Mouse (Mus musculus): ENCODE measurements around the gene Ptprk. TPM values are rescaled to one million over a fixed set of nuclear protein-coding genes. Genes with fewer than 3 reads are reported as not detected.

Gene Ptprk
- polyA plus RNA-seq, 1 experiment, result 28.8 TPM

- no peak overlapping the region for H3K4me3 ChIP-seq
- H3K27me3 ChIP-seq (ENCODE audit: control insufficient read depth, insufficient read depth, insufficient read length), result no peaks in the 10 kb centered on the region
- H3K79me2 ChIP-seq (ENCODE audit: control insufficient read depth, insufficient read depth), result peaks cover 7% of the 10 kb centered on the region
- H3K36me3 ChIP-seq (ENCODE audit: control insufficient read depth, insufficient read depth), result no peaks in the 10 kb centered on the region
- H3ac ChIP-seq (ENCODE audit: control insufficient read depth, insufficient read length), result no peak overlapping the region
- H3K4me2 ChIP-seq (ENCODE audit: low read depth), result peak overlapping the region; percentile 57
- TF ChIP-seq POLR2AphosphoS2 (IDR thresholded peaks at IDR 0.05; ENCODE audit: insufficient read length, low read depth) (no peak), POLR2A (IDR thresholded peaks at IDR 0.05; ENCODE audit: insufficient read length, low read depth) (no peak), USF1 (IDR thresholded peaks at IDR 0.05; ENCODE audit: low read depth) (no peak), SRF (IDR thresholded peaks at IDR 0.05; ENCODE audit: control insufficient read depth, insufficient read length, low read depth) (no peak), MYOG (IDR thresholded peaks at IDR 0.05; ENCODE audit: control insufficient read depth in 1 of 3, insufficient read depth in 1 of 3, insufficient read length in 2 of 3, low read depth in 2 of 3) (peak in 1 of 3 experiments; percentile 75), MAX (IDR thresholded peaks at IDR 0.05; ENCODE audit: low read depth) (no peak), TCF12 (IDR thresholded peaks at IDR 0.05; ENCODE audit: insufficient read depth, poor library complexity, severe bottlenecking) (peak; percentile 74), MYOD1 (IDR thresholded peaks at IDR 0.05; ENCODE audit: control insufficient read depth in 1 of 3, insufficient read length in 2 of 3, low read depth in 2 of 3) (peak in 2 of 3 experiments; percentile 74 to 87), TCF3 (IDR thresholded peaks at IDR 0.05; ENCODE audit: insufficient read length, low read depth) (no peak), CEBPB (IDR thresholded peaks at IDR 0.05; ENCODE audit: insufficient read depth, poor library complexity, severe bottlenecking) (no peak), REST (IDR thresholded peaks at IDR 0.05; ENCODE audit: insufficient read depth, insufficient read length) (no peak)
Measured at GRCm38 (mm10) chr10:28185326-28185725, 110.7 kb downstream of the Ptprk start.

GRCm38 (mm10) chr10:28186018-28186800, 111.6 kb downstream of the Ptprk start:
- H3K4me2 ChIP-seq (ENCODE audit: low read depth), result peak overlapping the region; percentile 57
- no peak overlapping the region for H3ac ChIP-seq (ENCODE audit: control insufficient read depth, insufficient read length)
- H3K79me2 ChIP-seq (ENCODE audit: control insufficient read depth, insufficient read depth), result peaks cover 10% of the 10 kb centered on the region
- no peaks in the 10 kb centered on the region for H3K27me3 ChIP-seq (ENCODE audit: control insufficient read depth, insufficient read depth, insufficient read length)
- TF ChIP-seq TCF12 (IDR thresholded peaks at IDR 0.05; ENCODE audit: insufficient read depth, poor library complexity, severe bottlenecking) (peak; percentile 91), MYOD1 (IDR thresholded peaks at IDR 0.05; ENCODE audit: control insufficient read depth in 1 of 3, insufficient read length in 2 of 3, low read depth in 2 of 3) (peak; percentile 90 to 96 (median 96)), SRF (IDR thresholded peaks at IDR 0.05; ENCODE audit: control insufficient read depth, insufficient read length, low read depth) (no peak), MYOG (IDR thresholded peaks at IDR 0.05; ENCODE audit: control insufficient read depth in 1 of 3, insufficient read depth in 1 of 3, insufficient read length in 2 of 3, low read depth in 2 of 3) (peak; percentile 44 to 94 (median 91)), TCF3 (IDR thresholded peaks at IDR 0.05; ENCODE audit: insufficient read length, low read depth) (peak; percentile 79)
- H3K4me3 ChIP-seq, result no peak overlapping the region
- no peaks in the 10 kb centered on the region for H3K36me3 ChIP-seq (ENCODE audit: control insufficient read depth, insufficient read depth)

GRCm38 (mm10) chr10:28191440-28191839, 116.8 kb downstream of the Ptprk start:
- no peak overlapping the region for H3K4me2 ChIP-seq (ENCODE audit: low read depth)
- H3K36me3 ChIP-seq (ENCODE audit: control insufficient read depth, insufficient read depth), result no peaks in the 10 kb centered on the region
- no peak overlapping the region for H3K4me3 ChIP-seq
- no peak for TF ChIP-seq MYOD1 (IDR thresholded peaks at IDR 0.05; ENCODE audit: control insufficient read depth in 1 of 3, insufficient read length in 2 of 3, low read depth in 2 of 3)
- TF ChIP-seq REST (IDR thresholded peaks at IDR 0.05; ENCODE audit: insufficient read depth, insufficient read length), result no peak
- TF ChIP-seq MYOG (IDR thresholded peaks at IDR 0.05; ENCODE audit: control insufficient read depth in 1 of 3, insufficient read depth in 1 of 3, insufficient read length in 2 of 3, low read depth in 2 of 3), result no peak
- no peak for TF ChIP-seq TCF3 (IDR thresholded peaks at IDR 0.05; ENCODE audit: insufficient read length, low read depth)
- no peak for TF ChIP-seq TCF12 (IDR thresholded peaks at IDR 0.05; ENCODE audit: insufficient read depth, poor library complexity, severe bottlenecking)
- TF ChIP-seq SRF (IDR thresholded peaks at IDR 0.05; ENCODE audit: control insufficient read depth, insufficient read length, low read depth), result no peak
- TF ChIP-seq E2F4 (IDR thresholded peaks at IDR 0.05; ENCODE audit: insufficient read depth), result no peak
- TF ChIP-seq MAX (IDR thresholded peaks at IDR 0.05; ENCODE audit: low read depth), result no peak
- TF ChIP-seq CEBPB (IDR thresholded peaks at IDR 0.05; ENCODE audit: insufficient read depth, poor library complexity, severe bottlenecking), result no peak
- no peak for TF ChIP-seq POLR2AphosphoS2 (IDR thresholded peaks at IDR 0.05; ENCODE audit: insufficient read length, low read depth)
- no peak for TF ChIP-seq POLR2A (IDR thresholded peaks at IDR 0.05; ENCODE audit: insufficient read length, low read depth)
- TF ChIP-seq USF1 (IDR thresholded peaks at IDR 0.05; ENCODE audit: low read depth), result no peak
- H3K27me3 ChIP-seq (ENCODE audit: control insufficient read depth, insufficient read depth, insufficient read length), result no peaks in the 10 kb centered on the region
- no peak overlapping the region for H3ac ChIP-seq (ENCODE audit: control insufficient read depth, insufficient read length)
- peaks cover 12% of the 10 kb centered on the region for H3K79me2 ChIP-seq (ENCODE audit: control insufficient read depth, insufficient read depth)

- no peak overlapping the region for H3ac ChIP-seq (ENCODE audit: control insufficient read depth, insufficient read length)
- no peaks in the 10 kb centered on the region for H3K36me3 ChIP-seq (ENCODE audit: control insufficient read depth, insufficient read depth)
- no peak overlapping the region for H3K4me2 ChIP-seq (ENCODE audit: low read depth)
- no peaks in the 10 kb centered on the region for H3K27me3 ChIP-seq (ENCODE audit: control insufficient read depth, insufficient read depth, insufficient read length)
- peaks cover 4% of the 10 kb centered on the region for H3K79me2 ChIP-seq (ENCODE audit: control insufficient read depth, insufficient read depth)
- no peak for TF ChIP-seq USF1 (IDR thresholded peaks at IDR 0.05; ENCODE audit: low read depth)
- TF ChIP-seq SRF (IDR thresholded peaks at IDR 0.05; ENCODE audit: control insufficient read depth, insufficient read length, low read depth), result no peak
- no peak for TF ChIP-seq POLR2A (IDR thresholded peaks at IDR 0.05; ENCODE audit: insufficient read length, low read depth)
- H3K4me3 ChIP-seq, result no peak overlapping the region
Measured at GRCm38 (mm10) chr10:28193630-28194029, 119.0 kb downstream of the Ptprk start.

- Histone ChIP-seq H3K79me2 (ENCODE audit: control insufficient read depth, insufficient read depth) (peaks cover 8% of the 10 kb centered on the region), H3ac (ENCODE audit: control insufficient read depth, insufficient read length) (no peak overlapping the region), H3K4me2 (ENCODE audit: low read depth) (no peak overlapping the region), H3K4me3 (no peak overlapping the region), H3K27me3 (ENCODE audit: control insufficient read depth, insufficient read depth, insufficient read length) (no peaks in the 10 kb centered on the region), H3K36me3 (ENCODE audit: control insufficient read depth, insufficient read depth) (no peaks in the 10 kb centered on the region)
- TF ChIP-seq MAX (IDR thresholded peaks at IDR 0.05; ENCODE audit: low read depth) (no peak), MYOD1 (IDR thresholded peaks at IDR 0.05; ENCODE audit: control insufficient read depth in 1 of 3, insufficient read length in 2 of 3, low read depth in 2 of 3) (no peak), SRF (IDR thresholded peaks at IDR 0.05; ENCODE audit: control insufficient read depth, insufficient read length, low read depth) (no peak), TCF3 (IDR thresholded peaks at IDR 0.05; ENCODE audit: insufficient read length, low read depth) (no peak), POLR2AphosphoS2 (IDR thresholded peaks at IDR 0.05; ENCODE audit: insufficient read length, low read depth) (no peak), USF1 (IDR thresholded peaks at IDR 0.05; ENCODE audit: low read depth) (no peak), CEBPB (IDR thresholded peaks at IDR 0.05; ENCODE audit: insufficient read depth, poor library complexity, severe bottlenecking) (no peak), TCF12 (IDR thresholded peaks at IDR 0.05; ENCODE audit: insufficient read depth, poor library complexity, severe bottlenecking) (no peak), REST (IDR thresholded peaks at IDR 0.05; ENCODE audit: insufficient read depth, insufficient read length) (no peak), E2F4 (IDR thresholded peaks at IDR 0.05; ENCODE audit: insufficient read depth) (no peak), MYOG (IDR thresholded peaks at IDR 0.05; ENCODE audit: control insufficient read depth in 1 of 3, insufficient read depth in 1 of 3, insufficient read length in 2 of 3, low read depth in 2 of 3) (no peak), POLR2A (IDR thresholded peaks at IDR 0.05; ENCODE audit: insufficient read length, low read depth) (no peak)
Measured at GRCm38 (mm10) chr10:28200609-28201008, 126.0 kb downstream of the Ptprk start.

Data from myocyte (in vitro differentiated cells).